21 mouse cellular contexts compared by ENCODE assay signal in genomic region chr14:24862171-24862570, GRCm38 (mm10).
A peak's percentile ranks its signal among the peaks of the same experiment; 100 is the strongest.
DNase-seq lines count a peak whose midpoint lies in the region; ATAC-seq lines count a peak whose summit lies in the region.
"Had no signal": no experiment of that assay in that cellular context is flagged by ENCODE, and none has a peak within 500 bp of the region (broad histone marks: within the 10 kb centered on the region; RNA-seq: fewer than 3 reads in every experiment).

No protein-coding gene starts in this region.

- H3K4me2 ChIP-seq in heart, embryonic 13.5 days: no peak overlapping the region
- H3K4me2 ChIP-seq in midbrain, embryonic 11.5 days: no peak overlapping the region
- H3K4me2 ChIP-seq: forebrain, embryonic 12.5 days; heart, embryonic 11.5 days; hindbrain, embryonic 14.5 days; intestine, embryonic 15.5 days had no signal

- WGBS in heart, embryonic 13.5 days: 66% methylated on average over 8 of the region's 8 CpGs
- 91% methylated on average over 8 of the region's 8 CpGs for WGBS in midbrain, embryonic 11.5 days
- WGBS in midbrain, embryonic 10.5 days: 90% methylated on average over 8 of the region's 8 CpGs

- no peaks in the 10 kb centered on the region for H3K36me3 ChIP-seq in heart, embryonic 13.5 days
- no peaks in the 10 kb centered on the region for H3K36me3 ChIP-seq in midbrain, embryonic 11.5 days (ENCODE audit: control insufficient read depth, insufficient read depth, low read length)
- no peaks in the 10 kb centered on the region for H3K36me3 ChIP-seq in midbrain, embryonic 10.5 days
- H3K36me3 ChIP-seq: embryonic facial prominence, embryonic 10.5 days; forebrain, embryonic 12.5 days; G1E; hindbrain, embryonic 10.5 days; intestine, embryonic 15.5 days had no signal

- no peak overlapping the region for H3K4me3 ChIP-seq in heart, embryonic 13.5 days
- no peak overlapping the region for H3K4me3 ChIP-seq in midbrain, embryonic 11.5 days (ENCODE audit: low read depth, low read length)
- no peak overlapping the region for H3K4me3 ChIP-seq in midbrain, embryonic 10.5 days
- H3K4me3 ChIP-seq: embryonic facial prominence, embryonic 10.5 days; forebrain, embryonic 12.5 days; hindbrain, embryonic 10.5 days; intestine, embryonic 15.5 days had no signal

- ATAC-seq in heart, embryonic 13.5 days (ENCODE audit: extremely low read depth, insufficient number of reproducible peaks, low FRiP score, low TSS enrichment): no peak
- no peak for ATAC-seq in midbrain, embryonic 11.5 days (ENCODE audit: low FRiP score)
- ATAC-seq: CD4-positive, CD25-positive, alpha-beta regulatory T cell, adult 4 months; forebrain, postnatal 0 days; intestine, embryonic 15.5 days had no signal

- intact Hi-C loops in heart, postnatal 36 days (cut with DNase I): no loop called here

- H3K9ac ChIP-seq in heart, embryonic 13.5 days: no peak overlapping the region
- H3K9ac ChIP-seq in midbrain, embryonic 11.5 days (ENCODE audit: low read length): no peak overlapping the region
- H3K9ac ChIP-seq: forebrain, embryonic 12.5 days; forebrain, postnatal 0 days; hindbrain, embryonic 14.5 days; intestine, embryonic 15.5 days had no signal

- DNase-seq in cerebellum, postnatal 10 days: peak; percentile 11 to 23
- no peak for DNase-seq in cerebellum, adult 9-11 months
- no peak for DNase-seq in heart, postnatal 36 days
- peak; percentile 59 for DNase-seq in midbrain, embryonic 11.5 days (ENCODE audit: low spot score, missing footprints)
- DNase-seq in midbrain, embryonic 10.5 days (ENCODE audit: low spot score): no peak
- peak; percentile 20 for DNase-seq in gonadal fat pad, adult 2 months (ENCODE audit: low read depth)
- DNase-seq: adrenal gland, postnatal 10 days; B cell, adult 2 months; cerebellum, adult 11-12 months; cerebellum, adult 9-10 months; forebrain, postnatal 0 days; gastrocnemius, postnatal 14 days had no signal

- H3K9me3 ChIP-seq in heart, embryonic 13.5 days: no peaks in the 10 kb centered on the region
- no peaks in the 10 kb centered on the region for H3K9me3 ChIP-seq in midbrain, embryonic 11.5 days (ENCODE audit: control insufficient read depth, low read length)
- H3K9me3 ChIP-seq in midbrain, embryonic 10.5 days (replicated peaks): no peaks in the 10 kb centered on the region
- H3K9me3 ChIP-seq: embryonic facial prominence, embryonic 10.5 days; forebrain, embryonic 12.5 days; hindbrain, embryonic 10.5 days; intestine, embryonic 15.5 days had no signal

- H3K27me3 ChIP-seq in heart, embryonic 13.5 days (replicated peaks): no peaks in the 10 kb centered on the region
- no peaks in the 10 kb centered on the region for H3K27me3 ChIP-seq in midbrain, embryonic 11.5 days (ENCODE audit: control insufficient read depth, insufficient read depth, low read length)
- no peaks in the 10 kb centered on the region for H3K27me3 ChIP-seq in midbrain, embryonic 10.5 days (ENCODE audit: low read depth, poor library complexity, severe bottlenecking)
- H3K27me3 ChIP-seq: intestine, embryonic 15.5 days had no signal

- H3K4me1 ChIP-seq in heart, embryonic 13.5 days: peaks cover 49% of the 10 kb centered on the region
- no peaks in the 10 kb centered on the region for H3K4me1 ChIP-seq in midbrain, embryonic 11.5 days (ENCODE audit: control insufficient read depth, insufficient read depth, low read length)
- peaks cover 8% of the 10 kb centered on the region; the same call in 1 of the 2 replicates for H3K4me1 ChIP-seq in midbrain, embryonic 10.5 days

- peak overlapping the region; percentile 28; the same call in 1 of the 2 replicates for H3K27ac ChIP-seq in heart, embryonic 13.5 days (replicated peaks)
- H3K27ac ChIP-seq in midbrain, embryonic 11.5 days (ENCODE audit: low read depth, low read length): no peak overlapping the region
- no peak overlapping the region for H3K27ac ChIP-seq in midbrain, embryonic 10.5 days (replicated peaks)
- H3K27ac ChIP-seq: embryonic facial prominence, embryonic 10.5 days; forebrain, embryonic 12.5 days; hindbrain, embryonic 14.5 days; intestine, embryonic 15.5 days had no signal

Comparison
In these comparisons a context has a peak if more than half of its experiments do, and no peak if none do; other contexts are left out.
1. DNase-seq: peak in cerebellum, postnatal 10 days (2 of 2), midbrain, embryonic 11.5 days (single experiment) and gonadal fat pad, adult 2 months (single experiment); none in cerebellum, adult 9-11 months (single experiment), heart, postnatal 36 days (0 of 2) and midbrain, embryonic 10.5 days (single experiment).